Mouse (Mus musculus) kidney, adult 2 months (tissue): ENCODE results near the gene Vgll4. TPM values are rescaled to one million over a fixed set of nuclear protein-coding genes. Genes with fewer than 3 reads are reported as not detected.

ENCODE experiments used
- DNase-seq: peaks from one replicate; pipeline ENCODE4 v3.0.0; 2021
- H3K27ac ChIP-seq: fragments of 200-500 bp; 2 replicates; pipeline ENCODE4 v1.5.1; 2012; ENCODE audit warnings: low read depth, low read length, control low read depth, inconsistent platforms; ENCODE audit not compliant: insufficient read depth
- H3K27me3 ChIP-seq: fragments of 200-500 bp; replicated peaks from 2 replicates; pipeline ENCODE4 v1.6.1; 2012; ENCODE audit warnings: mild to moderate bottlenecking, moderate library complexity, low read length, inconsistent platforms; ENCODE audit not compliant: control insufficient read depth, insufficient read depth
- H3K36me3 ChIP-seq: fragments of 200-500 bp; 2 replicates; pipeline ENCODE4 v1.6.1; 2012; ENCODE audit warnings: mild to moderate bottlenecking, moderate library complexity, low read length, inconsistent platforms; ENCODE audit not compliant: control insufficient read depth, insufficient read depth
- H3K4me1 ChIP-seq: fragments of 200-500 bp; 2 replicates; pipeline ENCODE4 v1.6.1; 2011; ENCODE audit warnings: low read length; ENCODE audit not compliant: control insufficient read depth, insufficient read depth
- H3K4me3 ChIP-seq: fragments of 200-500 bp; 2 replicates; pipeline ENCODE4 v1.5.1; 2011; ENCODE audit warnings: mild to moderate bottlenecking, low read depth, low read length, control low read depth; ENCODE audit not compliant: insufficient read depth
- CTCF ChIP-seq: fragments of 200-500 bp; conservative IDR thresholded peaks from 2 replicates; pipeline ENCODE4 v1.5.1; 2011; ENCODE audit warnings: low read depth, mild to moderate bottlenecking, control low read depth, low read length, moderate library complexity, mixed read lengths; ENCODE audit not compliant: insufficient read depth, insufficient read length
- POLR2A ChIP-seq: fragments of 200-500 bp; IDR thresholded peaks from one replicate; pipeline ENCODE4 v1.6.1; 2011; ENCODE audit warnings: low read depth, low read length, control low read depth
- WGBS: fragments of 180-500 bp; shearing (Covaris S2); methylation state at CpG from one replicate; pipeline ENCODE4 v1.1.7; 2018; 5-methylcytosine and 5-hydroxymethylcytosine counted together
- polyA plus RNA-seq: library from polyadenylated mRNA; depleted of rRNA; stranded (reverse); fragments of >200 nt; gene quantifications from 2 replicates; pipeline ENCODE4 v1.2.3, GENCODE M21; 2012

The Vgll4 gene
- polyA plus RNA-seq, 1 experiment: 60.5 TPM

DNA sequence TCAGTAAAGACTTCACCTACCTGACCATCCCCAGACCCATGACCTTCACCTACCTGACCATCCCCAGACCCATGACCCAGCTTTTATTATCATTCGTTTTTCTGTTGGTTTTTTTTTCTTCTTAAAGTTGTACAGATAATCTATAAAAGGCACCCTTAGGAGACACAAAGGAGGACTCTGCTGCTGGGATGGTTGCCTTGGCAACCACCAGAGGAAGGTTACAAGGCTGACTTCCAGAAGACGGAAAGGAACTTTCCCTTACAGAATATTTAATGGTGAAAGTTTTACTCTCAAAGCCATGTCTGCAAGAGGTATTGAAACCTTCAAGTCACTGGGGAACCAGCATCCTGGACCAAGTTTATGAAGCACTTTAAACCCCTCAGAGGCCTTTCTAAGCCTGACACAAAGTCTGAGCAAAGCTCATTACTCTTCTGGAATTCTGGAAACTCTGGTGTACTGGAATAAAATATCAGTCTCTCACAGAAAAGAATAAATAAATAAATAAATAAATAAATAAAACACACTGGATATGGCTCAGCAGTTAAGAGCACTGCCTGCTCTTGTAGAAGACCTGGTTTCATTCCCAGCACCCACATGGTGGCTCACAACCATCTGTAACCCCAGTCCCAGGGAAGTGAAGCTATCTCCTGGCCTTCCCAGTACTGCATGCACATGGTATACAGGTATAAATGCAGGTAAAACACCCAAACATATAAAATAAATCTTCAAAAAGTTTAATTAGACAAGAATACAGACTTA, 3.2 kb downstream of the Vgll4 start:
- no peak for DNase-seq
- H3K4me3 ChIP-seq: no peak overlapping the region
- H3K36me3 ChIP-seq: no peaks in the 10 kb centered on the region
- H3K27me3 ChIP-seq: no peaks in the 10 kb centered on the region
- TF ChIP-seq POLR2A (no peak), CTCF (no peak)
- H3K27ac ChIP-seq: no peak overlapping the region
- H3K4me1 ChIP-seq: peaks cover 19% of the 10 kb centered on the region; the same call in 1 of the 2 replicates
- 58% methylated on average over 2 of the region's 2 CpGs for WGBS

DNA sequence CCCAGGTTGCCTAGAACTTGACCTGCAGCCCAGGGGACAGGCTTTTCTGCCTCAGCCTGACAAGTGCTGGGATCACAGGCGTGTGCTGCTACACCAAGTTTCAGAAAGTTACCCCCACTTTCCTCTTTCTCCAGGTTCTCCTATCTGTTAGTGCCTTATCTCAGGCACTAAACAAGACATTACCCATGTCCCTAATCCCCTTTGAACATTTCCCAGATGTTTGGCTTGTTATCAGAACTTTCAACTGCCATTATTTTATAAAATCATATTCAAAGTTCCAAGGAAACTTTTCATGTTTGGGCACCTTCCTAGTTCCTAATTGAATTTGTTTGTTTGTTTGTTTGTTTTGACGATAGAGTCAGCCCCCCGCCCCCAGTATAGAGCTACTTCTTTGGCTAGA, 4.0 kb downstream of the Vgll4 start:
- Histone ChIP-seq H3K27me3 (no peaks in the 10 kb centered on the region), H3K27ac (no peak overlapping the region), H3K4me3 (no peak overlapping the region), H3K4me1 (peaks cover 22% of the 10 kb centered on the region; the same call in 1 of the 2 replicates), H3K36me3 (no peaks in the 10 kb centered on the region)
- TF ChIP-seq POLR2A (no peak), CTCF (no peak)
- 84% methylated on average over 3 of the region's 3 CpGs for WGBS
- DNase-seq: no peak

DNA sequence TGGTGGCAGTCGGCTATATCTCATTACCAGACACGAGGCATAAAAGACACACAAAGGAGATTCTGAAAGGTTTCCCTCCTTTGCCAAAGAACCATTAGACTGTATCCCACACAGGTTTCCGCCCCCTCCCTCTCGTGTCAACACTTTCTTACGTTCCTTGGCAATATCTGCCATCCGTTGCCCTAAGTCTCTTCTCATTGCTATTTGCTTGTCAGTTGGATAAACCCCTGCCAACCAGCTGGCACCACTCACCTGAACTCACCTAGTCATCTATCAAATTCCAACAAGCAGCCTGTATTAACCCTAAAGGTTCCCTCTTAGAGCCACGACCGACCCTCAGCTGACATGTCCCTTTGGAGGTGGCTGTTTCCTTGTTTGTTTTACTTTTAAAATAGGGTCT, 4.4 kb downstream of the Vgll4 start:
- peaks cover 22% of the 10 kb centered on the region; the same call in 1 of the 2 replicates for H3K4me1 ChIP-seq
- no peak overlapping the region for H3K4me3 ChIP-seq
- no peaks in the 10 kb centered on the region for H3K27me3 ChIP-seq
- TF ChIP-seq CTCF: no peak
- no peak for TF ChIP-seq POLR2A
- 67% methylated on average over 8 of the region's 8 CpGs for WGBS
- H3K36me3 ChIP-seq: no peaks in the 10 kb centered on the region
- no peak overlapping the region for H3K27ac ChIP-seq
- no peak for DNase-seq

DNA sequence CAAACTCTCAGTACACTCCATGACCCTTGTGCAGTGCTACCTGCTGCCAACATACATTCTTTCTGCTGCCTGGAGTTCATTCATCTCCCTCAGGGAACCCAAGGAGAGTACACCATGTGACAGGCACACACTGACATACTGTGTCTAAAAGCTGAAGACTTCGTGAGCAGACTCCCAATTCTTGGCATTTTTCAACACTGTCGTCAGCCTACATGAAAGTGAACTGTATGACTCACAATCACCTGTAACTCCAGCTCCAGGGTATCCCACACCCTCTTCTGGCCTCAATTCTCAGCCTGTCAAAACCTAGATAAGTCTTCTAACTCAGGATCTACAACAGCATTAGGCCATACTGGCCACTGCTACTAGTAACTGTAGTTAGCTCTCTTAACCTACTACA, 5.6 kb downstream of the Vgll4 start:
- Histone ChIP-seq H3K27ac (no peak overlapping the region), H3K27me3 (no peaks in the 10 kb centered on the region), H3K36me3 (no peaks in the 10 kb centered on the region), H3K4me3 (no peak overlapping the region), H3K4me1 (peaks cover 23% of the 10 kb centered on the region; the same call in 1 of the 2 replicates)
- peak; percentile 50 for DNase-seq
- TF ChIP-seq CTCF: no peak
- no peak for TF ChIP-seq POLR2A
- WGBS: 66% methylated on average over 2 of the region's 2 CpGs

DNA sequence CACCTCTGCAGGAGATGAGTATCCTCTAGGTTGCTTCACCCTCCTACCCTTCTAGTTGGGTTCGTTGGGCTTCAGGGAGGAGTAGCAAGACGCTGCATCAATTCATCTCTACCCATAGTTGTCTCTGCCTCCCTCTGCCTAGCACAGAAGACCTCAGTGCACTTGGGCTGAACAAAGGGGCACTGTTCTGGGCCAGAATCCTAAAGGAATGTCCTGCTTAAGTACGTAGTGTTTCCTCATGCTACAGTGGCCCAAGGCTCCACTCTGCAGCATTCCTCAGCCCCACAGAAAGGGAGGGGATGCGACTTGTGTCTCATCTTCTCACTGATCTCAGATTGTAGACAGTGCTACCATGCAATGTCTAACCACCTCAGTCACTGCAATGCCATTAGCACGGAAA, 6.2 kb downstream of the Vgll4 start:
- Histone ChIP-seq H3K27ac (no peak overlapping the region), H3K4me1 (peaks cover 26% of the 10 kb centered on the region; the same call in 1 of the 2 replicates), H3K27me3 (no peaks in the 10 kb centered on the region), H3K36me3 (no peaks in the 10 kb centered on the region), H3K4me3 (no peak overlapping the region)
- TF ChIP-seq CTCF (no peak), POLR2A (no peak)
- no peak for DNase-seq
- 69% methylated on average over 5 of the region's 5 CpGs for WGBS

DNA sequence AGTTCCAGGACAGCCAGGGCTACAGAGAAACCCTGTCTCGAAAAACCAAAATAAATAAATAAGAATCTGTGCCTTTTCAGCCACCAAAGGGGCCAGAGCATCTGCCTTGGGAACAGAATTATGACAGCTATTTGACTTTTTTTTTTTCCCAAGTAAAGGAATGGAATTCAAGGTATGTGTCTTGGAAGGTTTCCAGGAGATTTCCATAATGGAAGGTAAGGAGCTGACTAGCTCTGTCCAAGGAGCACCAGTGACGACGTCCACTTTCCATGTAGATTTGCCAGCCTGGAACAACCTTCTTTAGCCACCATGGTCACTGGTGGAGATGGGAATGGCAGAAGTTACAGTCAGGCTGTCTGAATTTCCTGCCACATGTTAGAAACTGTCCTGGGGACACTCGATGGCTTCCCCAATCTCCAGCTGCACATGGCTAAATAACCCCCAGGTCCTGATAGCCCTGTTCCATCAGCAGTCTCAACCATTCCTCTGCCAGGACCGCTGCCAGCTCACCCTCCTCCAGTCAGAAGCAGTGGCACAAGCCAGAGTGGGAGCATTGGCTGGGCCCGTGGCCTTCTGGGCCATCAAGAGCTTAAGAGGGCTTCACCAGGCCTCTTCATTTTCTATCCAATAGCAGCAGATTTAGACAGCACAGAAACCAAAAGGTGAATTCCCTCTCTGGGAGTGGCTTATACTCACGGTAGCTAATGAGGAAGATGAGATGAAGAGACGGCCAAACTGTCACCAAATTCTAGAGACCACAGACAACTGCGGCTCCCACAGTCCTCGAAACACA, 8.3 kb downstream of the Vgll4 start:
- WGBS: 56% methylated on average over 10 of the region's 10 CpGs
- no peak for TF ChIP-seq POLR2A
- H3K27ac ChIP-seq: peak overlapping the region; percentile 8; the same call in 1 of the 2 replicates
- peaks cover 24% of the 10 kb centered on the region; the same call in 1 of the 2 replicates for H3K4me1 ChIP-seq
- no peaks in the 10 kb centered on the region for H3K36me3 ChIP-seq
- H3K27me3 ChIP-seq: no peaks in the 10 kb centered on the region
- DNase-seq: peak; percentile 36
- H3K4me3 ChIP-seq: no peak overlapping the region

DNA sequence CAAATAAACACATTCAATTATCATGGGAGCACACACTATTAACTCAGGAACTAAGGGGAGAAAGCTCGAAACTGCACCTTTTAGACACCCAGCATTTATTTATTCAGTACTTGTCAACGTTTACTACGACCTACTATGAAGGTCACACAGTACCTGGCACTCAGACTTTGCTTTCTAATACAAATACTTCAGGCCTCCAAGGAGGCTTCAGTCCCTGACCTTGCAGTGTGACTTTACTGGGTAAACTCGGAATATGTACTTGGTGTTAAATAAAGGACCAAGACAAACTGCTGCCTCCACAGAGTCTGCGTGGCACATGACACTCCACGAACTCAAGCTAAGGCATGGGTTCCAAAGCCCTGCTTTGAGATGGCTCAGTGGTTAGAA, 10.8 kb downstream of the Vgll4 start:
- H3K4me3 ChIP-seq: no peak overlapping the region
- peak overlapping the region; percentile 34 for H3K27ac ChIP-seq
- TF ChIP-seq CTCF (no peak), POLR2A (no peak)
- H3K4me1 ChIP-seq: peaks cover 14% of the 10 kb centered on the region; the same call in 1 of the 2 replicates
- H3K27me3 ChIP-seq: no peaks in the 10 kb centered on the region
- DNase-seq: peak; percentile 44
- H3K36me3 ChIP-seq: no peaks in the 10 kb centered on the region
- 55% methylated on average over 6 of the region's 6 CpGs for WGBS
